Mouse (Mus musculus) thymus, adult 2 months (tissue): ENCODE data around the gene Hdac5.

ENCODE experiments used
- CTCF ChIP-seq: fragments of 200-500 bp; IDR thresholded peaks from 2 replicates; pipeline ENCODE4 v1.5.1; 2012; ENCODE audit warnings: mild to moderate bottlenecking, control low read depth, low read length, moderate library complexity, borderline replicate concordance; ENCODE audit not compliant: control insufficient read depth, poor library complexity, insufficient read depth; ENCODE audit errors: extremely low read depth
- POLR2A ChIP-seq: fragments of 200-500 bp; IDR thresholded peaks from 2 replicates; pipeline ENCODE4 v1.6.1; 2012; ENCODE audit warnings: mild to moderate bottlenecking, low read length, control low read depth, moderate library complexity; ENCODE audit not compliant: control insufficient read depth, poor library complexity, insufficient read depth; ENCODE audit errors: extremely low read depth

GRCm38 (mm10) chr11:102244926-102245449 is 15.0 kb upstream of the Hdac5 start:
- TF ChIP-seq CTCF, result no peak
- no peak for TF ChIP-seq POLR2A
